Mouse (Mus musculus): ENCODE data around the gene Hira. TPM values are rescaled to one million over a fixed set of nuclear protein-coding genes. Genes with fewer than 3 reads are reported as not detected.

The Hira gene
- polyA plus RNA-seq (2014; fragmentation: Nextera tagmentation; extraction: Ambion mirVana): 14.6 and 20.8 TPM in 2 replicates

- under 1% methylated on average over 83 of the region's 93 CpGs for WGBS
- H3K4me2 ChIP-seq (replicated peaks; ENCODE audit: low read depth, low read length): peak within 1 kb of the TSS; percentile 85
- H3K4me1 ChIP-seq (ENCODE audit: control insufficient read depth, insufficient read depth, low read length): peaks cover 5% of the 10 kb centered on the region; the same call in 1 of the 2 replicates
- ATAC-seq (ENCODE audit: low FRiP score, low TSS enrichment): peak; percentile 97
- no peaks in the 10 kb centered on the region for H3K27me3 ChIP-seq (ENCODE audit: control insufficient read depth, insufficient read depth, low read length)
- H3K27ac ChIP-seq (ENCODE audit: low read depth, low read length): peak within 1 kb of the TSS; percentile 95
- H3K4me3 ChIP-seq (ENCODE audit: low read length): peak within 1 kb of the TSS; percentile 89
- H3K36me3 ChIP-seq (ENCODE audit: control insufficient read depth, insufficient read depth, low read length): peaks cover 27% of the 10 kb centered on the region
- H3K9me3 ChIP-seq (ENCODE audit: control insufficient read depth, low read length): no peaks in the 10 kb centered on the region
- H3K9ac ChIP-seq (ENCODE audit: low read depth, low read length): peak within 1 kb of the TSS; percentile 78
Measured at GRCm38 (mm10) chr16:18876442-18877308, at the start of gene Hira, which contains the start of gene Mrpl40. Gene Hira, plus strand, starts transcription at chr16:18877037. Gene Mrpl40, minus strand, starts transcription at chr16:18876862.

- Histone ChIP-seq H3K4me2 (replicated peaks; ENCODE audit: low read depth, low read length) (no peak overlapping the region), H3K4me3 (ENCODE audit: low read length) (no peak overlapping the region), H3K27me3 (ENCODE audit: control insufficient read depth, insufficient read depth, low read length) (no peaks in the 10 kb centered on the region), H3K4me1 (ENCODE audit: control insufficient read depth, insufficient read depth, low read length) (no peaks in the 10 kb centered on the region), H3K27ac (ENCODE audit: low read depth, low read length) (no peak overlapping the region), H3K36me3 (ENCODE audit: control insufficient read depth, insufficient read depth, low read length) (peaks cover 92% of the 10 kb centered on the region), H3K9ac (ENCODE audit: low read depth, low read length) (no peak overlapping the region), H3K9me3 (ENCODE audit: control insufficient read depth, low read length) (no peaks in the 10 kb centered on the region)
- no peak for ATAC-seq (ENCODE audit: low FRiP score, low TSS enrichment)
- 95% methylated on average over 3 of the region's 3 CpGs for WGBS
Measured at GRCm38 (mm10) chr16:18828630-18829029, 48.2 kb upstream of the Hira start.

GRCm38 (mm10) chr16:18829102-18829501, 47.7 kb upstream of the Hira start:
- Histone ChIP-seq H3K27me3 (ENCODE audit: control insufficient read depth, insufficient read depth, low read length) (no peaks in the 10 kb centered on the region), H3K4me3 (ENCODE audit: low read length) (no peak overlapping the region), H3K4me2 (replicated peaks; ENCODE audit: low read depth, low read length) (no peak overlapping the region), H3K27ac (ENCODE audit: low read depth, low read length) (no peak overlapping the region), H3K9me3 (ENCODE audit: control insufficient read depth, low read length) (no peaks in the 10 kb centered on the region), H3K36me3 (ENCODE audit: control insufficient read depth, insufficient read depth, low read length) (peaks cover 93% of the 10 kb centered on the region), H3K9ac (ENCODE audit: low read depth, low read length) (no peak overlapping the region), H3K4me1 (ENCODE audit: control insufficient read depth, insufficient read depth, low read length) (no peaks in the 10 kb centered on the region)
- ATAC-seq (ENCODE audit: low FRiP score, low TSS enrichment): no peak
- WGBS: 92% methylated on average over 6 of the region's 6 CpGs

GRCm38 (mm10) chr16:18833486-18833885, 43.4 kb upstream of the Hira start:
- H3K4me1 ChIP-seq (ENCODE audit: control insufficient read depth, insufficient read depth, low read length): no peaks in the 10 kb centered on the region
- 74% methylated on average over 2 of the region's 2 CpGs for WGBS
- no peak overlapping the region for H3K9ac ChIP-seq (ENCODE audit: low read depth, low read length)
- no peak for ATAC-seq (ENCODE audit: low FRiP score, low TSS enrichment)
- no peaks in the 10 kb centered on the region for H3K9me3 ChIP-seq (ENCODE audit: control insufficient read depth, low read length)
- H3K4me2 ChIP-seq (replicated peaks; ENCODE audit: low read depth, low read length): no peak overlapping the region
- peaks cover 65% of the 10 kb centered on the region for H3K36me3 ChIP-seq (ENCODE audit: control insufficient read depth, insufficient read depth, low read length)
- no peak overlapping the region for H3K27ac ChIP-seq (ENCODE audit: low read depth, low read length)
- no peaks in the 10 kb centered on the region for H3K27me3 ChIP-seq (ENCODE audit: control insufficient read depth, insufficient read depth, low read length)
- no peak overlapping the region for H3K4me3 ChIP-seq (ENCODE audit: low read length)

- peak overlapping the region; percentile 83 for H3K4me3 ChIP-seq (ENCODE audit: low read length)
- H3K27me3 ChIP-seq (ENCODE audit: control insufficient read depth, insufficient read depth, low read length): no peaks in the 10 kb centered on the region
- no peak overlapping the region for H3K9ac ChIP-seq (ENCODE audit: low read depth, low read length)
- H3K4me1 ChIP-seq (ENCODE audit: control insufficient read depth, insufficient read depth, low read length): no peaks in the 10 kb centered on the region
- H3K36me3 ChIP-seq (ENCODE audit: control insufficient read depth, insufficient read depth, low read length): peaks cover 41% of the 10 kb centered on the region
- peak; percentile 48 for ATAC-seq (ENCODE audit: low FRiP score, low TSS enrichment)
- 30% methylated on average over 3 of the region's 3 CpGs for WGBS
- H3K27ac ChIP-seq (ENCODE audit: low read depth, low read length): no peak overlapping the region
- peak overlapping the region; percentile 62 for H3K4me2 ChIP-seq (replicated peaks; ENCODE audit: low read depth, low read length)
- H3K9me3 ChIP-seq (ENCODE audit: control insufficient read depth, low read length): no peaks in the 10 kb centered on the region
Measured at GRCm38 (mm10) chr16:18836073-18836467, 40.8 kb upstream of the Hira start.

DNA sequence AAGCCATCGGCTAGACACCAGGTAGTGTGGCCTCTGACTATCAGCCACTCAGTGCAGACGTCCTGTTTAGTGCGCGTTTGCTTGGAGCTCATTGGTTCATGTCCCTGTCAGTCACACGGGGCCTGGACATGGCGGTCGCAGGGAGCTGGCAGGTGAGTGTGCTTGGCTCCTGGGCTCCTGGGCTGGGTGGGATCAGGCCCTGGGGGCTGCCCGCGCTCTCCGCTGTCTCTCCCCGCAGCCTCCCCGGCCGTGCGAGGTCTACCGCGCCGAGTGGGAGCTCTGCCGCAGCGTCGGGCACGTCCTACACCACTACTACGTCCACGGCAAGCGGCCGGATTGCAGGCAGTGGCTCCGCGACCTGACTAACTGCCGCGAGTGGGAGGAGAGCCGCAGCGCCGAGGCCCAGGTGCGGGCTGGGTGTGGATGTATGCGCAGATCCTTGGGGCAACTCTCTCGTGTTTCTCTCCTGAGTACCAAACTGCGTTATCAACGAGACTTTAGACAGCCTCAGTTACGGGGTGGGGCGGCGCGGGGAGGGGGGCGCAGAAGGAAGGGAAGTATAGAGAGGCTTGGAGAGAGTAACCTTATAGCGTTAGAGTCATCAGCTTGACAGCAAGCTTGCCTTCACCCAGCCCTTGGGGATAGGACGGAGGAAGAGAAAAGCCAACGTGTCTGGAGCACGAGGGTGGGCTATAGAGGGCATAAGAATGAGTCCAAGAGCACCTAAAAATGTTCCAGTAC, 40.2 kb upstream of the Hira start, which contains the start of the genes 2510002D24Rik and Gm28539:
2510002D24Rik (plus strand) TSS at position 111 of the 741 bp plus-strand sequence.
Gm28539 (plus strand) TSS at position 117 of the 741 bp plus-strand sequence.
- H3K27ac ChIP-seq (ENCODE audit: low read depth, low read length): peak within 1 kb of the TSS; percentile 19; the same call in 1 of the 2 replicates
- WGBS: 1% methylated on average over 46 of the region's 46 CpGs
- H3K9ac ChIP-seq (ENCODE audit: low read depth, low read length): peak within 1 kb of the TSS; percentile 86
- H3K4me1 ChIP-seq (ENCODE audit: control insufficient read depth, insufficient read depth, low read length): no peaks in the 10 kb centered on the region
- peak; percentile 97 for ATAC-seq (ENCODE audit: low FRiP score, low TSS enrichment)
- H3K27me3 ChIP-seq (ENCODE audit: control insufficient read depth, insufficient read depth, low read length): no peaks in the 10 kb centered on the region
- peak within 1 kb of the TSS; percentile 62 for H3K4me2 ChIP-seq (replicated peaks; ENCODE audit: low read depth, low read length)
- peaks cover 36% of the 10 kb centered on the region for H3K36me3 ChIP-seq (ENCODE audit: control insufficient read depth, insufficient read depth, low read length)
- no peaks in the 10 kb centered on the region for H3K9me3 ChIP-seq (ENCODE audit: control insufficient read depth, low read length)
- H3K4me3 ChIP-seq (ENCODE audit: low read length): peak within 1 kb of the TSS; percentile 83

DNA sequence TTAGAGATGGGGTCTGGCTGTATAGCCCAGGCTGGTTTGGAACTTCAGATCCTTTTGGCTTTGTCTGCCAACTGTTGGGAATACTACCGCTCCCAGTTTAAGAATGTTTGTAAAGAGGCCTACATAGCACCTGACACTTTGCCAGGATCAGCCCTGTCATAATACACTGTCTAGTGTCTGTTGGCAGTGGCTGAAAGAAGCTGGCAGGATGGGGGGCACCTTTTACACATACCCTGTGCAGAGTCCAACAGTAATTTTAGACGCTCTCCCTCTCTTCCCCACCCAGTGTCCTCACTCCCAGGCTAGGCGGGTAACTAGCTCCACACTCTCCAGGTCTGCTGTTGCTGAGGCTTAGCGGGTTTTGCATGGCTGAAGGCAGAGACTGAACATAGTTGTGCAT, 38.5 kb upstream of the Hira start:
- WGBS: 94% methylated on average over 4 of the region's 4 CpGs

GRCm38 (mm10) chr16:18846301-18846820, 30.5 kb upstream of the Hira start:
- Histone ChIP-seq H3K9ac (ENCODE audit: low read depth, low read length) (no peak overlapping the region), H3K4me3 (ENCODE audit: low read length) (no peak overlapping the region), H3K9me3 (ENCODE audit: control insufficient read depth, low read length) (no peaks in the 10 kb centered on the region), H3K4me2 (replicated peaks; ENCODE audit: low read depth, low read length) (no peak overlapping the region), H3K27ac (ENCODE audit: low read depth, low read length) (no peak overlapping the region), H3K4me1 (ENCODE audit: control insufficient read depth, insufficient read depth, low read length) (no peaks in the 10 kb centered on the region), H3K36me3 (ENCODE audit: control insufficient read depth, insufficient read depth, low read length) (no peaks in the 10 kb centered on the region), H3K27me3 (ENCODE audit: control insufficient read depth, insufficient read depth, low read length) (no peaks in the 10 kb centered on the region)
- ATAC-seq (ENCODE audit: low FRiP score, low TSS enrichment): no peak
- 85% methylated on average over 15 of the region's 15 CpGs for WGBS

More for the DNA sequence above, 38.5 kb upstream of the Hira start:
- H3K27me3 ChIP-seq (ENCODE audit: control insufficient read depth, insufficient read depth, low read length): no peaks in the 10 kb centered on the region
- no peaks in the 10 kb centered on the region for H3K4me1 ChIP-seq (ENCODE audit: control insufficient read depth, insufficient read depth, low read length)
- H3K36me3 ChIP-seq (ENCODE audit: control insufficient read depth, insufficient read depth, low read length): peaks cover 19% of the 10 kb centered on the region; the same call in 1 of the 2 replicates
- H3K27ac ChIP-seq (ENCODE audit: low read depth, low read length): no peak overlapping the region
- no peak overlapping the region for H3K4me2 ChIP-seq (replicated peaks; ENCODE audit: low read depth, low read length)
- H3K9ac ChIP-seq (ENCODE audit: low read depth, low read length): no peak overlapping the region
- H3K9me3 ChIP-seq (ENCODE audit: control insufficient read depth, low read length): no peaks in the 10 kb centered on the region
- no peak overlapping the region for H3K4me3 ChIP-seq (ENCODE audit: low read length)
- ATAC-seq (ENCODE audit: low FRiP score, low TSS enrichment): no peak
